Mouse (Mus musculus) ovary, postnatal 14 days (tissue): ENCODE data around the gene Slc1a1.

Source experiments
- DNase-seq: peaks from one replicate; pipeline ENCODE4 v3.0.0; 2022; ENCODE audit warnings: low spot score

The Slc1a1 gene

GRCm38 (mm10) chr19:28834798-28835499 is at the start of gene Slc1a1:
Slc1a1 (plus strand) TSS chr19:28835049.
- no peak for DNase-seq

DNA sequence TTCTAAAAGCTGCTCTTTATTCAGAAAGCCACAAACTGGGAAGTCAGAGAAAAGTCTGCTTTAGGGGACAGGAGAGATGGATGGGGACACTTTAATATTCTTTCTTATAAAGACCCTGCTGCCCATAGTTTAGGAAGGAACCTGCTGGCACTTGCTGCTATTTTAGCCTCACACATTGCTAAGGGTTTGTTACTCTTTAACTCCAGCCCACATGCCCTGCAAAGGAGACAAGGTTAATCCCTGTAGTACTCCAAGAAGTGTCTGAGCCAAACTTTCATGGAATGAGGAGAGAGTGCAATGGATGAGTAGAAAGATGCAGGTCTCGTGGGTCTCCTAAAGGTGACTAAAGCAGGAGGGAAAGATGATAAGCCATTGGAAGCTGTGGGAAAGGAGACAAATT is 44.7 kb upstream of the Slc1a1 start:
- no peak for DNase-seq

DNA sequence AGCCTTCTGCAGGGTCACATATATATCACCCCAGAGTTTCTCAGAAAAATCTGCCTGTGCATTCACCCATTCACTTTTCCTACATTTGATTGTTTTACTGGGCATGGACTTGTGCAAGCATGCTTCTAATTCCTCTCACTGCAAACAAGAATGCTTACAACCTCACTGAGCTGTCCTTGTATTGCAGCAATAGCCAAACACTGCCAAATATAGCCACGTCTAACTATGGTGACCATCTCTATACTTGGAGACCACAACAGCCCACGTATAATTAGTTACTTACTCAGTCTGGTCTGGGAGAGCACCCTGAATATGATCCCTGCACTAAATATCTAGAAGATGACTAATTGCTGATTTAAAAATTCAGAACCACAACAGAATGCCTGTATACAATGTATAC is 41.5 kb upstream of the Slc1a1 start:
- DNase-seq, result no peak

- no peak for DNase-seq
Observed at GRCm38 (mm10) chr19:28796146-28796848, 38.6 kb upstream of the Slc1a1 start.

DNA sequence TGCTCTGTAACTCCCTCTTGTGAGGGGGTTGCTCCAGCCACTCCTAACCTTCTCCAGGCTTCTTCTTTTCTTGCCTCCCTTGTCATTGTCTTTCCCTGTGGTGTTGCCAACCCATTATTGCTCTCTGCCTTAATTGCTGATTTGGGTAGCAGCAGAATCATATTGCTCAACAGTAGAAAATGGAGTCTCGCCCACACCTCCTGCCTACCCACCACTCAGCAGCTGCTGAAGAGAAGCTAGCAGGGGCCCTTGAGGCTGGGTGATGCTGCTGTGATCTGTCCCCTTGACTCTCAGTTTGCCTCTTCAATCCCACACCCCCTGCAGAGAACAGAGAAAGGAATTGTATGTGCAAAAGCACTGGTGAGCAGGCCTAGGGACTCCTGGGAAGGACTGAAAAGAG is 37.9 kb upstream of the Slc1a1 start:
- DNase-seq, result no peak

- no peak for DNase-seq
Observed at GRCm38 (mm10) chr19:28797611-28798010, 37.2 kb upstream of the Slc1a1 start.

- no peak for DNase-seq
Observed at GRCm38 (mm10) chr19:28800448-28800847, 34.4 kb upstream of the Slc1a1 start.

GRCm38 (mm10) chr19:28806276-28806675 is 28.6 kb upstream of the Slc1a1 start:
- no peak for DNase-seq

DNA sequence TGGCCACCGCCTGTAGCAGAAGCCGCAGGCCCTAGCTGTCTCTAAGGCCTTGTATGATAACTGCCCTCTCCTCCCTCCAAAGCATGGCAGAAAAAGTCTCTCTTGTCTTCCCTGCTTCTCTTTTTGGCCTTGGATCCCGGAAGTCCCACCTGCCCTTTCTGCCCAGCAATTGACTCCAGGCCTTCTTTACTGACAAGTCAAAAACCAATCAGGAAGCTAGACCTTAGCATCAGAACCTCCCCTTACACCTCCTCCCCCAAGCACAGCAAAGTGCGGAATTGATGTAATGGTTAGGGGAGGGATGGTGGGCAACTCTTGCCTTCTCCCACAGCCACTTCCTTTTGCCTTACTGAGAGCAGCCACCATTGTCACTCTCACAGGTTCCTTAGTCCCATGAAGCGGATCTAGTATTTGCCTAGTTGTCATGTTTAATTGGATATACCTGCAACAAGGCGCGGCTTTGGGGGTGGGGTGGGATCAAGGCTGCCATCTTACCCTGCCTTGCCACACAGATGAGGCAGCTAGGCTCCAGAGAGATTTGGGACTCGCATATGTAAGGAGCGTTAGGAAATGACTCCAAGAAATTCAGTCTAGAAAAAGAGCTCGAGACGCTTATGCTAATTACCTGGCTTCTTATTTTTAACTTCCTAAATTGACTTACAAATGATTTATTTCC is 27.9 kb upstream of the Slc1a1 start:
- no peak for DNase-seq

GRCm38 (mm10) chr19:28807497-28807871 is 27.4 kb upstream of the Slc1a1 start:
- no peak for DNase-seq

- DNase-seq, result no peak
Observed at GRCm38 (mm10) chr19:28818286-28818685, 16.6 kb upstream of the Slc1a1 start.

GRCm38 (mm10) chr19:28827697-28828328 is 7.0 kb upstream of the Slc1a1 start:
- no peak for DNase-seq

DNA sequence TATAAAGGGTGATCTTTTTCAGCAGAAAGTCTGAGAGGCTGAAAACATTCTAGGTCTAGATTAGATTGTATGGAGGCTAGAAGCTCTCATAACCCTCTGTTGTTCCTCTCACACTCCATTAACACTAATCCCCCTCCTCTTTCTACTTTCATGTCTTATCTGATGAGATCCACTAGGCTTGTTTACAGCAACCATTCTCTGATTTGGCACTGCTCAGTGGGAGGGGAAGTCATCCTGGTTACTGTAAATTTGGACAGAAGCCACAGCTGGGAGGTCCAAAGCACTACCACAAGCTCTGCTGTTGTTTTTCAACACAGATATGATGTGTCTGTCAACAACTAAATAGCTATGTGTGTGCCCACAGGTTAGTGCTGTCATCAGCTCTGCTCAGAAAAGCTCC is 3.5 kb upstream of the Slc1a1 start:
- DNase-seq, result no peak

DNA sequence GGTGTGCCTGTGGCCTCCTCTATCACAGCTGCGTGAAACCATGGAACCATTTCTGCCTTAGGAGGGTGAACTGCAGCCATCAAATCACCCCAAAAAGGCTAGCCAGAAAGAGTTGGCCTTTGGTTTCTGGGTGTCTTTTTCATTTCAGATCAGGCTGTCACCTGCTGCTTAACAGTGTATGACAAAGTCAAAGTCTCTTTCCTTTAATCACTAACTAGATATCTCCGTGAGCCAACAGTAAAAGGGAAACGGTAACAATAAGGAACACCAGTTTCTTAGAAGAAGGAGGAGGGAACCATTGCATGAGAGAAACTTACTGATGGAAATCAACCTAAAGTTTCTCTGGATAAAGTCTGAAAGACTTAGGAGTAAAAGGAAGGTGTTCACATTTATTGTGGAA is 2.2 kb upstream of the Slc1a1 start:
- no peak for DNase-seq

DNA sequence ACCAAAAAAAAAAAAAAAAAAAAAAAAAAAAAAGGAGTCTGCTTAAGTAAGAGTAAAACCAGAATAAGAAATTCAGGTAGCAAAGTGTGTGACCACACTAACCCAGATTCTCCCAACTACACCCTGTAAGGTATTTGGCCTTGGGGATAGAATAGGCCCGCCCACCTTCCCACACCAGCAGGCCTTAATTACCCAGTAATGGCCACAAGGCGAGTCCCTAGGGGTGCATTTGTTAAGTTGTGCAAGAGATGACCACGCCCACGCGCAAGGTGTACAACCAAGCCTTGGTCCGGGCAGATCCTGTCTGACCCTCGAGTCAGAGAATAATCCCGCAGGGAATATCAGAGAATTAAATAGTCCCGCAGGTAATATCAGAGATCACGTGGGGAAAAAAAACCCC is 461 bp upstream of the Slc1a1 start:
- no peak for DNase-seq

GRCm38 (mm10) chr19:28835500-28835864 is 633 bp downstream of the Slc1a1 start:
- DNase-seq, result no peak

DNA sequence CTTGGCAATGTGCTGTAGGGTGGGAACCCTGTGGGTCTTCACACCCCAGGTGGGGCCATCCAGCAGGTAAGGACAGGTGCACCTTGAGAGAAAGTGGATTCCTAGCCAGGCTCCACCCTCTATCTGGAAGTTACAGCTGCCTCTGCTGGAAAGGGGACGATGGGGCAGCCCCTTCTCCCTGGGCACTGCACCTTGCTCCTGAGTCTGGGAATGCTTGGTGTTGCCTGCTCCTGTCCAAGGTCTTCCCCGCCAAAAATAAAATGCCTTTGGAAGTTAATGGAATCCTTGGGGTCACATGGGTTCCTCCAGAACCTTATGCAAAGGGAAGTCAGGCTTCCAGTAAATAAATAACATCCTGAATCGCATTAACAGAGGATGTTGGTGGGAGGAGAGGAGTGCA is 1.3 kb downstream of the Slc1a1 start:
- no peak for DNase-seq

DNA sequence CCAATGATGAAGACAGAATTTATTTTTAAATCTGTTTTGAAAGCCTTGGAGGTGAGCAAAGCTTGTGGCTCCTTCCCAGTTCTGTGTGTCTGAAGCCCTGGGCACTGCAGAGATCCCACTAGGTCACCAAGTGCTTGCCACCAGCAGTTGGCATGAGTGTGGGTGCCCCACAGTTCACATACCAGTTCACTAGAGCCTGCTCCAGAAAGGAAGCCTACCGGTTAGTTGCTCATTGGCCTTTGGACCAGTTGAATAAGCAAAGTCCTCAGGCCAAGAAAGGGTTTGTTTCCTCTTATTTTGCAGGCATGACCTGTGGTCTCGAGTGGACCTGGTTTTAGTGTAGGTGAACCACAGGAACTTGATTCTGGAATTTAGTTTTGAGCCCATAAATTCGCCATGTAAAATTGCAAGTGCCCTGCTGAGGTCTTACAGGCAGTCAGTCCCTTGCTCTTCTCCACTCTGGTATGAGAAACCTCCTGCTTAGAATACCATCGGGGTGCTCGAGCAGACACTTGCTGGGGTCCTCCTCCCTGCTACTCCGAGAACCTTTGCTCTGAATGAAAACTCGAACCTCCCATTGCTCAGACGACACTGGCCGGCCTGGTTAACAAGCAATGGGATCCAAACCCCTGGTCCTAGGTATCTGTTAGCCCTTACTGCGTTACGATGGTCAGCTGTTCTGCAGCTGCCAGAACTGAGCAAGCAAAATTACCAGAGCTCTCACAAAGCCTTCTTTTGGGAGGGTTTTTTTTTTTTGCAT is 2.0 kb downstream of the Slc1a1 start:
- no peak for DNase-seq

DNA sequence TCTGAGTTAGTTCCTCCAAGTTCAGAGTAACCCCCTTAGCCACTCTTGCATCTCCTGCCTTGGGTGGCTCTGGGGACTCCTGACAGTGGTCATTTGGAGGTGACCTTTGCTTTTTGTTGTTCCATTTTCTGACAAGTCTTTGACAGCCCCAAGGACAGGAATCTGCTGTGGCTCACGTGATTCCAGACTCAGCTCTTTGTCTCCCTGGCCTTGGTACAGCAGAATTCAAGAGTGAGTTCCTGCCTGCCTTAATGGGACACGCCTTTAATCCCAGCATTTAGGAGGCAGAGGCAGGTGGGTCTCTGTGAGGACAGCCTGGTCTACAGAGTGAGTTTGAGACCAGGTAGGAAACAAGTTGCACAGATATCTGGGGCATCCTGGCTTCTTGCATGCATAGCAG is 3.9 kb downstream of the Slc1a1 start:
- no peak for DNase-seq

GRCm38 (mm10) chr19:28844946-28845710 is 10.3 kb downstream of the Slc1a1 start:
- no peak for DNase-seq

GRCm38 (mm10) chr19:28850510-28850909 is 15.7 kb downstream of the Slc1a1 start:
- no peak for DNase-seq
